Mouse (Mus musculus): ENCODE results near the gene Ccpg1. TPM values are rescaled to one million over a fixed set of nuclear protein-coding genes. Genes with fewer than 3 reads are reported as not detected.
A peak's percentile ranks its signal among the peaks of the same experiment; 100 is the strongest.

The Ccpg1 gene
- polyA plus RNA-seq, 1 experiment from 2014 or later: 20.6 TPM

DNA sequence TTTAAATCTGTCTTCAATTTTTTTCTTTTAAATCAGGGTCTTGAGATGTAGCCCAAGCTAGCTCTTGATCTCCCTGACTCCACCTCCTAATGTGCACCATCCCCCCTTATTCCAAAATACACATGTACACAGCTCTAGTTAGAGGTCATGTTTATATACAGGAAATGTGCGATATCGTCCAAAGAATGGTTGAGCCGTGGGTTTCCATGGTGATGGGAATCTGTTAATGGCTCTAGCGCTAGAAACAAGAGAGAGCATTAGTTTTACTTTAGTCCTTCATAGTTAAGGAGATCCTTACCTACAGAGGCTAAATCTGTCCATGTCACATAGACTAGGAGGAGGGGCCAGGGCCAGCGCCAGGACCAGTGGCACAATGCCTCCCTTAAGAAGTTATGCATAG lies 64.6 kb downstream of the Ccpg1 start:
- no peak overlapping the region for H3K4me2 ChIP-seq
- peaks cover 22% of the 10 kb centered on the region for H3K4me1 ChIP-seq
- ATAC-seq (ENCODE audit: insufficient number of reproducible peaks, insufficient read depth, low FRiP score, low TSS enrichment, low read depth): no peak
- no peak overlapping the region for H3K9ac ChIP-seq
- H3K9me3 ChIP-seq: no peaks in the 10 kb centered on the region
- 0 out of 2 replicates have a peak, but pooled peaks cover 3% of the 10 kb centered on the region for H3K27me3 ChIP-seq
- H3K4me3 ChIP-seq: no peak overlapping the region
- no peak overlapping the region for H3K27ac ChIP-seq
- no peaks in the 10 kb centered on the region for H3K36me3 ChIP-seq
- WGBS: 69% methylated on average over 5 of the region's 5 CpGs

DNA sequence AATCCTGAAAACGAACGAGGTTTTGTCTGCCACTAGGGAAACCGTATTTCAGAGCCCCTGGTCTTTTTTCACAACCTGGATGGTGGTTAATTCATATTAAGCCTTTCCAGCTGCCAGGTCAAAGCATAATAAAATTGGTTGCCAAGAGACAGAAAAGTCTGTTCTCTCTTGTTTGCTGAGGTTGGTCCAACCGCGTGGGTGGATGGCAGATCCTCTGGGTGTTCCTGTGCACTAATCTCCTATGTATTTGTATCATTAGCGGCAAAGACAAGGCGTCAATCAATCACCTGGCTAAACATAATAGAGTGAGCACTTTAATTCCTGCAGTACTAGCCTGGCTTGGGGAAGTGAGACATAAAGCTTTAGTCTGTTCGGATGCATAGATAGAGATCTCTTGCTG lies 65.4 kb downstream of the Ccpg1 start:
- Histone ChIP-seq H3K9ac (no peak overlapping the region), H3K36me3 (no peaks in the 10 kb centered on the region), H3K4me1 (peaks cover 16% of the 10 kb centered on the region), H3K27ac (no peak overlapping the region), H3K4me2 (no peak overlapping the region), H3K27me3 (no peaks in the 10 kb centered on the region), H3K9me3 (no peaks in the 10 kb centered on the region), H3K4me3 (no peak overlapping the region)
- WGBS: 48% methylated on average over 8 of the region's 8 CpGs
- no peak for ATAC-seq (ENCODE audit: insufficient number of reproducible peaks, insufficient read depth, low FRiP score, low TSS enrichment, low read depth)

DNA sequence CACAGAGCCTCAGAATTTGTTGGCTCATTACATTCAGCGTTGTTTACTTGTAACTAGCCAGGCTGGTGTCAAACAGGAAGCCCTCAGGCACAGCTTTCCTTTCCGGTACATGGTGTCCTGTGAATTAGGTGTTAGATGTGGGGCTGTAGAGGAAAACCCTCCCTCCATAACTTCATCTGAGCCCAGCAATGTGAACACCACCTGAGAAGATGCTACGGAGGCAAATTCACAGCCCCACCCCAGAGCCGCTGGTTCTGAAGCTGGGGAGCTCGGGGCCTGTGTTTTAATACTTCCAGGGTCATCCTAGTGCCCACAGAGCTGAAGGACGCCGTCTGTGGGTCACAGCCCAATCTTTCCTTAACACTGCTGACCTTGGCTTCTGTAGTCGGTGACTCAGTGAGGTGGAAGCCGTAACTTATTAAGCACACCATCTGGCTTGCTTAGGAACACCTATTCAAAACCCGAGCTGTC lies 70.2 kb downstream of the Ccpg1 start:
- WGBS: 56% methylated on average over 10 of the region's 10 CpGs
- Histone ChIP-seq H3K27me3 (no peaks in the 10 kb centered on the region), H3K4me2 (no peak overlapping the region), H3K4me1 (peaks cover 6% of the 10 kb centered on the region), H3K36me3 (no peaks in the 10 kb centered on the region), H3K4me3 (no peak overlapping the region), H3K9ac (no peak overlapping the region), H3K9me3 (no peaks in the 10 kb centered on the region), H3K27ac (no peak overlapping the region)
- no peak for ATAC-seq (ENCODE audit: insufficient number of reproducible peaks, insufficient read depth, low FRiP score, low TSS enrichment, low read depth)

DNA sequence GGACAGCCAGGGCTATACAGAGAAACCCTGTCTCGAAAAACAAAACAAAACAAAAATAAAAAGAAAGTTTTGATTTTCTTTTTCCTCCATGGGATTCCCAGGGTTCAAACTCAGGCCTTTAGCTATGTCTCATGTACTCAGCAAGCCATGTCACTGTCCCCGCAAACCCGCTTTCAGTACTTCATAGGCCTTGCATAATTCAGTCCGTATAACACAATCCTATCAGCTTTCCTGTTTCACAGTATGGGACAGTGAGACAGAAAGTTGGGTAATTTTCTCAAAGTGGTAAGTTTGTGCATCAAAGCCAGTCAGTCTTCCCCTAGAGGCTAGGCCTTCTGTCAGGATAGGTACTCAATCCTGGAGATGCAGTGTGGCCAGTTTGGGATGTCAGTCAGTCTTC lies 74.0 kb downstream of the Ccpg1 start:
- Histone ChIP-seq H3K4me2 (no peak overlapping the region), H3K4me3 (no peak overlapping the region), H3K4me1 (peaks cover 11% of the 10 kb centered on the region), H3K27ac (no peak overlapping the region), H3K9ac (no peak overlapping the region), H3K9me3 (no peaks in the 10 kb centered on the region), H3K27me3 (no peaks in the 10 kb centered on the region), H3K36me3 (no peaks in the 10 kb centered on the region)
- 87% methylated on average over 4 of the region's 4 CpGs for WGBS
- ATAC-seq (ENCODE audit: insufficient number of reproducible peaks, insufficient read depth, low FRiP score, low TSS enrichment, low read depth): no peak

DNA sequence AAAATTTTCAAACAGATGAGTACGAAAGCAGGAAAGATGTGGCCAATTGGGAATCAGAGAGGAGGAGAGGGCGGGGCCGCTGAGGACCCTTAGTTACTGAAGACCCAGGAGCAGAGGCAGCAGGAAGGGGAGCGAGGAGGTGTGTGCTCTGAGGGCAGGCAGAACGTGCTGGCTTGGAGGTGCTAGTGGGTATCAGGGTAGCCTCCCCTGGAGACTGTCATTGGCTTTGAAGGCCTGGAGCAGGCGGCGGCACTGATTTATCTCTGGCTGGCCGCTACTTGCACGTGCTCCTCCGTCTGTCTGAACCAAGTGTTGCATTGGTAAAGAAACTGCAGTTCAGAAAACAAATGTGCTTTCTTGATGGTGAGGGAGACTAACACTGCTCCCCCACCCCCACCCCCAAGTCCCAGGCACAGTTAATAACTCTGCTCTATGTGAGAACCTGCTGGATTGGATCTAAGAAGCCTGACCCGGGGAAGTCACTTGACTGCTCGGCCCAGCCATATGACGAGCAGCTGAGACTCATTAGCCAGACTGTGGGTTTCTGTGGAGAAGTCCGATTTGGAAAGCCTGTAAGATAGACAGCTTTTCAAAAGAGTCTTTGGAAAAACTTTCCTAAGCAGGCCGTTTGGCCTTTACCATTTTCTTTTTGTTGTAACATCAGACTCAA lies 78.5 kb downstream of the Ccpg1 start:
- ATAC-seq (ENCODE audit: insufficient number of reproducible peaks, insufficient read depth, low FRiP score, low TSS enrichment, low read depth): peak; percentile 60; the same call in 1 of the 2 replicates
- H3K4me3 ChIP-seq: peak overlapping the region; percentile 23
- no peaks in the 10 kb centered on the region for H3K36me3 ChIP-seq
- peak overlapping the region; percentile 60 for H3K4me2 ChIP-seq
- H3K27ac ChIP-seq: peak overlapping the region; percentile 83
- H3K9ac ChIP-seq: peak overlapping the region; percentile 58
- WGBS: 13% methylated on average over 15 of the region's 15 CpGs
- H3K27me3 ChIP-seq: no peaks in the 10 kb centered on the region
- peaks cover 30% of the 10 kb centered on the region for H3K4me1 ChIP-seq
- no peaks in the 10 kb centered on the region for H3K9me3 ChIP-seq

Small RNAs within 50 kb of the gene (microRNA-seq; reads per million reads assigned to microRNA genes)
- gene Gm27353: not detected

Other genes with a start within 250 kb of the Ccpg1 start
- gene Prtg, start 178.6 kb upstream of the Ccpg1 start, polyA plus RNA-seq (2015; fragmentation: Nextera tagmentation; extraction: Ambion mirVana): 1.3 and 1.8 TPM in 2 replicates
- 10.6 and 10.8 TPM in 2 replicates for gene Pygo1, start 59.8 kb upstream of the Ccpg1 start, polyA plus RNA-seq (2015; fragmentation: Nextera tagmentation; extraction: Ambion mirVana)
- 1.5 and 1.6 TPM in 2 replicates for gene Dyx1c1, start 26.6 kb upstream of the Ccpg1 start, polyA plus RNA-seq (2015; fragmentation: Nextera tagmentation; extraction: Ambion mirVana)
- not detected in 2 replicates for gene Gm44503, start 26.6 kb upstream of the Ccpg1 start, polyA plus RNA-seq (2015; fragmentation: Nextera tagmentation; extraction: Ambion mirVana)
- 13.3 and 15.4 TPM in 2 replicates for gene Ccpg1os, start within 50 bp of the Ccpg1 start, polyA plus RNA-seq (2015; fragmentation: Nextera tagmentation; extraction: Ambion mirVana)
- gene Pigb, start 54.9 kb downstream of the Ccpg1 start, polyA plus RNA-seq (2015; fragmentation: Nextera tagmentation; extraction: Ambion mirVana): 14.1 and 14.3 TPM in 2 replicates
- 9.7 and 10.1 TPM in 2 replicates for gene Rab27a, start 59.4 kb downstream of the Ccpg1 start, polyA plus RNA-seq (2015; fragmentation: Nextera tagmentation; extraction: Ambion mirVana)
- gene Khdc3, start 116.4 kb downstream of the Ccpg1 start, polyA plus RNA-seq (2015; fragmentation: Nextera tagmentation; extraction: Ambion mirVana): 0.22 TPM in 1 of 2 replicates, not detected in the other
- not detected in 2 replicates for gene Gm20509, start 117.0 kb downstream of the Ccpg1 start, polyA plus RNA-seq (2015; fragmentation: Nextera tagmentation; extraction: Ambion mirVana)
- gene Rsl24d1, start 128.0 kb downstream of the Ccpg1 start, polyA plus RNA-seq (2015; fragmentation: Nextera tagmentation; extraction: Ambion mirVana): 141 and 144 TPM in 2 replicates